ENCODE assay signal across 17 mouse cellular contexts in genomic region chr17:67706372-67706771, GRCm38 (mm10). TPM values are rescaled to one million over a fixed set of nuclear protein-coding genes. Genes with fewer than 3 reads are reported as not detected.
A peak's percentile ranks its signal among the peaks of the same experiment; 100 is the strongest.
DNase-seq lines count a peak whose midpoint lies in the region; ATAC-seq lines count a peak whose summit lies in the region.
"Had no signal": no experiment of that assay in that cellular context is flagged by ENCODE, and none has a peak within 500 bp of the region (broad histone marks: within the 10 kb centered on the region; RNA-seq: fewer than 3 reads in every experiment).

No protein-coding gene starts in this region.

- no peak for DNase-seq in neural tube, embryonic 10.5 days (ENCODE audit: extremely low spot score, low spot score)
- peak; percentile 57 for DNase-seq in adrenal gland, adult 8-10 months
- peak; percentile 58 for DNase-seq in adrenal gland, postnatal 14 days
- DNase-seq in forebrain, embryonic 10.5 days (ENCODE audit: extremely low spot score, low spot score), result no peak
- no peak for DNase-seq in right cerebral cortex, postnatal 25 days
- DNase-seq: cerebellum, adult 2 months; cerebellum, postnatal 10 days; heart, adult 18-20 months; heart, postnatal 10 days; heart, postnatal 4 days had no signal

- H3K36me3 ChIP-seq in neural tube, embryonic 13.5 days, result no peaks in the 10 kb centered on the region
- no peaks in the 10 kb centered on the region for H3K36me3 ChIP-seq in neural tube, embryonic 15.5 days
- H3K36me3 ChIP-seq in forebrain, embryonic 10.5 days (replicated peaks), result peaks cover 19% of the 10 kb centered on the region
- H3K36me3 ChIP-seq: heart, embryonic 10.5 days; intestine, embryonic 15.5 days had no signal

- H3K4me2 ChIP-seq in neural tube, embryonic 13.5 days, result no peak overlapping the region
- no peak overlapping the region for H3K4me2 ChIP-seq in neural tube, embryonic 15.5 days
- H3K4me2 ChIP-seq: hindbrain, embryonic 14.5 days; intestine, embryonic 15.5 days had no signal

- H3K27ac ChIP-seq in neural tube, embryonic 13.5 days (replicated peaks), result peak overlapping the region; percentile 47
- peak overlapping the region; percentile 18; the same call in 1 of the 2 replicates for H3K27ac ChIP-seq in neural tube, embryonic 15.5 days (replicated peaks)
- H3K27ac ChIP-seq in forebrain, embryonic 10.5 days, result no peak overlapping the region
- H3K27ac ChIP-seq: embryonic facial prominence, embryonic 10.5 days; heart, embryonic 10.5 days; hindbrain, embryonic 14.5 days; intestine, embryonic 15.5 days had no signal

- H3K9ac ChIP-seq in neural tube, embryonic 13.5 days, result no peak overlapping the region
- no peak overlapping the region for H3K9ac ChIP-seq in neural tube, embryonic 15.5 days (replicated peaks)
- H3K9ac ChIP-seq: hindbrain, embryonic 14.5 days; intestine, embryonic 15.5 days had no signal

- WGBS in neural tube, embryonic 13.5 days, result 80% methylated on average over 5 of the region's 5 CpGs
- WGBS in neural tube, embryonic 15.5 days, result 86% methylated on average over 5 of the region's 5 CpGs
- 89% methylated on average over 5 of the region's 5 CpGs for WGBS in forebrain, embryonic 10.5 days

- H3K9me3 ChIP-seq in neural tube, embryonic 13.5 days, result no peaks in the 10 kb centered on the region
- no peaks in the 10 kb centered on the region for H3K9me3 ChIP-seq in neural tube, embryonic 15.5 days (replicated peaks)
- H3K9me3 ChIP-seq in forebrain, embryonic 10.5 days, result no peaks in the 10 kb centered on the region
- H3K9me3 ChIP-seq: embryonic facial prominence, embryonic 10.5 days; heart, embryonic 10.5 days; intestine, embryonic 15.5 days had no signal

- H3K4me3 ChIP-seq in neural tube, embryonic 13.5 days, result no peak overlapping the region
- H3K4me3 ChIP-seq in neural tube, embryonic 15.5 days (replicated peaks), result no peak overlapping the region
- H3K4me3 ChIP-seq in forebrain, embryonic 10.5 days, result no peak overlapping the region
- H3K4me3 ChIP-seq: embryonic facial prominence, embryonic 10.5 days; heart, embryonic 10.5 days; intestine, embryonic 15.5 days had no signal

- ATAC-seq in neural tube, embryonic 13.5 days (ENCODE audit: low read depth), result no peak
- ATAC-seq in neural tube, embryonic 15.5 days (ENCODE audit: low FRiP score), result no peak
- ATAC-seq: forebrain, embryonic 14.5 days; intestine, embryonic 15.5 days had no signal

- peaks cover 79% of the 10 kb centered on the region for H3K4me1 ChIP-seq in neural tube, embryonic 13.5 days (replicated peaks)
- H3K4me1 ChIP-seq in neural tube, embryonic 15.5 days, result peaks cover 48% of the 10 kb centered on the region
- peaks cover 65% of the 10 kb centered on the region for H3K4me1 ChIP-seq in forebrain, embryonic 10.5 days

- H3K27me3 ChIP-seq in neural tube, embryonic 13.5 days, result no peaks in the 10 kb centered on the region
- H3K27me3 ChIP-seq in neural tube, embryonic 15.5 days (replicated peaks), result no peaks in the 10 kb centered on the region
- no peaks in the 10 kb centered on the region for H3K27me3 ChIP-seq in forebrain, embryonic 10.5 days (ENCODE audit: poor library complexity, severe bottlenecking)
- H3K27me3 ChIP-seq: intestine, embryonic 15.5 days had no signal

RNA-seq across cellular contexts. Expression of gene Lama1, which starts 9.3 kb away (rescaled TPM):
- 15.4 and 17.0 TPM in 2 replicates for polyA plus RNA-seq in neural tube, embryonic 13.5 days (2015; fragmentation: Nextera tagmentation; extraction: Ambion mirVana)
- 10 to 100 TPM; 14.0 to 23.9 (median 18.3) TPM for total RNA-seq in adrenal gland, adult 8-10 months (2022)
- 10.3 and 12.1 TPM in 2 replicates for total RNA-seq in adrenal gland, postnatal 14 days (2021)
- polyA plus RNA-seq in neural tube, embryonic 15.5 days (2015; fragmentation: Nextera tagmentation; extraction: Ambion mirVana), result 9.2 and 10.1 TPM in 2 replicates
- 23.4 and 24.9 TPM in 2 replicates for polyA plus RNA-seq in forebrain, embryonic 10.5 days (2016; fragmentation: Nextera tagmentation; extraction: Ambion mirVana)

Comparison
In these comparisons a context has a peak if more than half of its experiments do, and no peak if none do; other contexts are left out.
1. DNase-seq: peak in adrenal gland, adult 8-10 months (single experiment) and adrenal gland, postnatal 14 days (single experiment); none in neural tube, embryonic 10.5 days (single experiment), forebrain, embryonic 10.5 days (single experiment) and right cerebral cortex, postnatal 25 days (single experiment).